Mouse (Mus musculus) embryonic facial prominence, embryonic 11.5 days (tissue): ENCODE data around the gene Mrgprh. TPM values are rescaled to one million over a fixed set of nuclear protein-coding genes. Genes with fewer than 3 reads are reported as not detected.

Experiments used
- ATAC-seq: fragments of 200-750 bp; cut with Nextera tagmentation; replicated peaks from 2 replicates; pipeline ENCODE4 v1.8.0; 2017; ENCODE audit warnings: low read depth; ENCODE audit not compliant: insufficient number of reproducible peaks, low FRiP score, low TSS enrichment
- DNase-seq: peaks from one replicate; pipeline ENCODE4 v3.0.0-alpha.2; 2015; ENCODE audit warnings: low spot score
- H3K27ac ChIP-seq: fragments of 300-500 bp; sonication (generic); replicated peaks from 2 replicates; pipeline ENCODE4 v1.5.1; 2014; ENCODE audit warnings: mild to moderate bottlenecking, low read depth, low read length, control low read depth
- H3K27me3 ChIP-seq: fragments of 300-500 bp; sonication (generic); 2 replicates; pipeline ENCODE4 v1.6.1; 2014; ENCODE audit warnings: mild to moderate bottlenecking, low read length, moderate library complexity, mixed read lengths; ENCODE audit not compliant: control insufficient read depth, insufficient read depth
- H3K36me3 ChIP-seq: fragments of 300-500 bp; sonication (generic); replicated peaks from 2 replicates; pipeline ENCODE4 v1.6.1; 2014; ENCODE audit warnings: low read depth, mild to moderate bottlenecking, low read length, moderate library complexity, mixed read lengths; ENCODE audit not compliant: control insufficient read depth, insufficient read depth
- H3K4me1 ChIP-seq: fragments of 300-500 bp; sonication (generic); 2 replicates; pipeline ENCODE4 v1.6.1; 2014; ENCODE audit warnings: low read length, mixed read lengths; ENCODE audit not compliant: control insufficient read depth, insufficient read depth
- H3K4me2 ChIP-seq: fragments of 300-500 bp; sonication (generic); 2 replicates; pipeline ENCODE4 v1.6.1; 2014; ENCODE audit warnings: low read depth, mild to moderate bottlenecking, control low read depth, low read length, moderate library complexity
- H3K4me3 ChIP-seq: fragments of 300-500 bp; sonication (generic); 2 replicates; pipeline ENCODE4 v1.5.1; 2014; ENCODE audit warnings: low read depth, low read length, control low read depth
- H3K9ac ChIP-seq: fragments of 300-500 bp; sonication (generic); replicated peaks from 2 replicates; pipeline ENCODE4 v1.6.1; 2014; ENCODE audit warnings: mild to moderate bottlenecking, control low read depth, low read length
- H3K9me3 ChIP-seq: fragments of 300-500 bp; sonication (generic); replicated peaks from 2 replicates; pipeline ENCODE4 v1.6.1; 2016; ENCODE audit warnings: mild to moderate bottlenecking, low read length, inconsistent platforms, mixed read lengths; ENCODE audit not compliant: control insufficient read depth
- WGBS: fragments of 180-500 bp; shearing (Covaris S2); extraction: QIAGEN DNeasy Blood & Tissue Kit; methylation state at CpG from one replicate; pipeline ENCODE4 v1.1.7; 2014; 5-methylcytosine and 5-hydroxymethylcytosine counted together
- polyA plus RNA-seq: library from polyadenylated mRNA; unstranded; fragments of >200 nt; fragmentation: Nextera tagmentation; extraction: Ambion mirVana; gene quantifications from 2 replicates; pipeline ENCODE4 v1.2.1, GENCODE M21; 2014

Mrgprh gene
- polyA plus RNA-seq, 1 experiment from 2014 or later: not detected

DNA sequence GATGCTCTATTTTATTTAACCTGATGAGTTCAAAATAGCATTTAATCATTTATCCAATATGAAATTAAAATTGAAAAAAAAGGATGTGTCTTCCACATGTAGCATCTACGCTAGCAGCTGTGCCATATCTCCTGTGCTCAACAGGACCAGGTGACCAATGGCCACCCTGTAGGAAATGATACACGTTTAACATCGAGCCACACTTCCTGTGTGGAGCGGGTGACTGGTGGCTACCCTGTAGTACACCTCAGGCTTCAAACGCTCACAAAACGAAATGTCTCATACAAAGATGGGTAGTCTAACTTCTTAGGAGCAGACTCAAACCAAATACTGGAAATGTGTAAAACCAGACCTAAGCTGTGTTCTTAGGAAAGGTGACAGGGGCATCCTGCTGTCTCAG lies 32.0 kb upstream of the Mrgprh start:
- no peak overlapping the region for H3K27ac ChIP-seq
- H3K27me3 ChIP-seq: no peaks in the 10 kb centered on the region
- H3K9ac ChIP-seq: no peak overlapping the region
- no peaks in the 10 kb centered on the region for H3K4me1 ChIP-seq
- WGBS: 79% methylated on average over 6 of the region's 6 CpGs
- ATAC-seq: no peak
- no peaks in the 10 kb centered on the region for H3K9me3 ChIP-seq
- no peak overlapping the region for H3K4me3 ChIP-seq
- no peak for DNase-seq
- no peaks in the 10 kb centered on the region for H3K36me3 ChIP-seq
- H3K4me2 ChIP-seq: no peak overlapping the region

GRCm38 (mm10) chr17:12844540-12844939 lies 31.3 kb upstream of the Mrgprh start:
- no peak overlapping the region for H3K27ac ChIP-seq
- 85% methylated on average over 4 of the region's 4 CpGs for WGBS

DNA sequence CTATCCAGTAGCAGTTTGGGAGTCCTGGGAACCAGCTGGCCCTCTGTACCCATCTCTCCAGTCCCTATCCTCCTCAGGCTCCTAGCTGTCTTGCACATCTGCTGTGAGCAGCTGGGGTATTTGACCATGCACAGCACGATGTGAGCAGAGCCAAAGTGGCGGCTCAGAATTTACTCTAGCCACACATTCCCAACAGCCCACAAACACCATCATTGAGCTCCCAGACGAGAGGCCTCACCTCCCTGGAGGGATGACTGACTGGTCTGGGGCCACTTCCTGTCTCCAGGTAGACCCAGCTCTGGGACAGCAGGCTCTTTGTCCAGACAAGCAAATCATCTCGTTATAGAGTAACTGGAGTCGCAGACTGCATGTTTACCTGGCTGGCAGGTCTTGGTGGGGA lies 30.0 kb upstream of the Mrgprh start:
- no peak for DNase-seq
- H3K27ac ChIP-seq: no peak overlapping the region
- H3K4me3 ChIP-seq: no peak overlapping the region
- H3K9me3 ChIP-seq: no peaks in the 10 kb centered on the region
- no peak for ATAC-seq
- no peak overlapping the region for H3K9ac ChIP-seq
- WGBS: 22% methylated on average over 5 of the region's 5 CpGs
- H3K36me3 ChIP-seq: no peaks in the 10 kb centered on the region
- no peaks in the 10 kb centered on the region for H3K4me1 ChIP-seq
- no peaks in the 10 kb centered on the region for H3K27me3 ChIP-seq
- H3K4me2 ChIP-seq: no peak overlapping the region

More at GRCm38 (mm10) chr17:12844540-12844939, 31.3 kb upstream of the Mrgprh start:
- H3K9ac ChIP-seq: no peak overlapping the region
- no peak overlapping the region for H3K4me3 ChIP-seq
- H3K36me3 ChIP-seq: no peaks in the 10 kb centered on the region
- ATAC-seq (no peak), DNase-seq (no peak)
- no peaks in the 10 kb centered on the region for H3K4me1 ChIP-seq
- no peaks in the 10 kb centered on the region for H3K9me3 ChIP-seq
- no peak overlapping the region for H3K4me2 ChIP-seq
- H3K27me3 ChIP-seq: no peaks in the 10 kb centered on the region

DNA sequence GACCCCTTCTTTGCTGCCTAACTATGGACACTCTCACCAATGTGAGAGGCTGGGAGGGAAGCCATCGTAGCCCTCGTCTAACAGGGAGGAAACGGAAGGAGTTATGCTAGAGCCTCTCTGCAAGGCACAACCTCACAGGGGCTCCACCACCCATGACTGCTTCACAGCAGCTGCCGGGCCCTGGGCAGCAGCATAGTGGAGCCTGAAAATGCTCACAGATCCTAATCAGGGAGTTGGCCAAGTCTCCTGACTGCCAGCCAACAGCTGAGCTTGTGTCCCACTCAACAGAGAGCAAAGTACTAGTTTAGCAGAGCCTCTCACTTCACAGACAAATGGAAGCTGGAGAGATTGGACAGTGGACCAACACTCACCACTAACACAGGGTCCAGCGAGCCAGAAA lies 29.4 kb upstream of the Mrgprh start:
- no peak for ATAC-seq
- Histone ChIP-seq H3K9me3 (no peaks in the 10 kb centered on the region), H3K27ac (no peak overlapping the region)

GRCm38 (mm10) chr17:12847736-12848135 lies 28.1 kb upstream of the Mrgprh start:
- Histone ChIP-seq H3K36me3 (no peaks in the 10 kb centered on the region), H3K27me3 (no peaks in the 10 kb centered on the region), H3K4me3 (no peak overlapping the region), H3K27ac (no peak overlapping the region), H3K4me2 (no peak overlapping the region), H3K9me3 (no peaks in the 10 kb centered on the region), H3K4me1 (no peaks in the 10 kb centered on the region), H3K9ac (no peak overlapping the region)
- DNase-seq (no peak), ATAC-seq (no peak)
- 61% methylated on average over 4 of the region's 4 CpGs for WGBS

More for the DNA sequence above, 29.4 kb upstream of the Mrgprh start:
- no peak overlapping the region for H3K4me2 ChIP-seq
- no peak for DNase-seq
- WGBS: 73% methylated on average over 5 of the region's 5 CpGs
- H3K36me3 ChIP-seq: no peaks in the 10 kb centered on the region
- no peak overlapping the region for H3K4me3 ChIP-seq
- H3K9ac ChIP-seq: no peak overlapping the region
- no peaks in the 10 kb centered on the region for H3K4me1 ChIP-seq
- H3K27me3 ChIP-seq: no peaks in the 10 kb centered on the region

- Histone ChIP-seq H3K27ac (no peak overlapping the region), H3K9ac (no peak overlapping the region), H3K4me2 (no peak overlapping the region), H3K4me1 (no peaks in the 10 kb centered on the region), H3K4me3 (no peak overlapping the region), H3K36me3 (no peaks in the 10 kb centered on the region), H3K27me3 (no peaks in the 10 kb centered on the region), H3K9me3 (no peaks in the 10 kb centered on the region)
- ATAC-seq: no peak
- WGBS: 86% methylated on average over 8 of the region's 8 CpGs
- no peak for DNase-seq
These were observed 26.0 kb upstream of the Mrgprh start for GRCm38 (mm10) chr17:12849778-12850382.

DNA sequence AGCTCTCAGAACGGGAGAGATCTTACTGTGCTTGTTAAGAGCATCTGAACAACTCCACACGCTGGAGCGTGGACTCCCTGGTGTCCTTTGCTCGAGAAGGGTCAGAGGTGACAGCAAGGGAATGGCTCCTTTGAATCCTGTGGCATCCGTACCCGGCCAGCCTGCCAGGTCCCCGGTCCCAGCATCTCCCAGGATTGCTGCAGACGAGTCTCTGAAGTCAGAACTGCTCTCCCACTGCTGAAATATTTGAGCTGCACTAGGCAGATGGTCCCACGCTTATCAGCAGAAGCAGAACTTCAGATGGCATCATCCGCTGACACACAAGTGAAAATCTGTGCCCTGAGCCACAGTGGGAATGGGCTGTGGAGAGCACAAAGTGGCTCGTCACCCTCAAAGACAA lies 24.1 kb upstream of the Mrgprh start:
- Histone ChIP-seq H3K4me3 (no peak overlapping the region), H3K27me3 (no peaks in the 10 kb centered on the region), H3K9me3 (no peaks in the 10 kb centered on the region), H3K4me2 (no peak overlapping the region), H3K36me3 (no peaks in the 10 kb centered on the region), H3K4me1 (no peaks in the 10 kb centered on the region), H3K9ac (no peak overlapping the region), H3K27ac (no peak overlapping the region)
- ATAC-seq (no peak), DNase-seq (no peak)
- 70% methylated on average over 11 of the region's 11 CpGs for WGBS

DNA sequence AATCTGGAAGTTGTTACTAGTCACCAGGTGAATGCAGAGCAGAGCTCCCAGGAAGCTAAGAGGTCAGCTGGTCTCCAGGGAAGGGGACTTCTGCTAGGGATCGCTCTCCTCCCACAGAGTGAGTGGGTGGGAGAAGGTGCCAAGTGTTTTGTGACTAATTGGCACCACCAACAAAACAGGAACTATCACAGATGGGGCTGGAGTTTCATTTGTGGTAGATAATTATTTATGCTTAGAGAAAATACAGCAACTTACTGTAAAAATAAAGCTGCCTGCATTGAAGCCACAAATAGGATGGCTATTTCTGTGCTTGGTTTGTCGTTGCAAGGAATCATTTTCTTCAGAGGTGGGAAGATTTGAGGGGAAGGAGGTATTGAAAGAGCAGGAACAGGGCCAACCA lies 22.0 kb upstream of the Mrgprh start:
- no peak overlapping the region for H3K9ac ChIP-seq
- no peaks in the 10 kb centered on the region for H3K4me1 ChIP-seq
- no peaks in the 10 kb centered on the region for H3K36me3 ChIP-seq
- DNase-seq: no peak
- no peak for ATAC-seq
- H3K27me3 ChIP-seq: no peaks in the 10 kb centered on the region
- H3K27ac ChIP-seq: no peak overlapping the region
- H3K4me3 ChIP-seq: no peak overlapping the region
- no peak overlapping the region for H3K4me2 ChIP-seq
- WGBS: 89% methylated on average over 2 of the region's 2 CpGs
- H3K9me3 ChIP-seq: no peaks in the 10 kb centered on the region
